Mouse (Mus musculus) midbrain, embryonic 13.5 days (tissue): ENCODE measurements at regions not wholly inside any gene's neighbourhood (a gene's known extent, or its start where the extent isn't known, plus 50 kb on each side); places are given as distances from the start of the nearest gene placed in this dataset.
"Not testable (repeated sequence)": the region's sequence is repeated elsewhere in the genome, so short reads cannot be mapped to it uniquely, and the experiment has no call there.

Source experiments
- ATAC-seq: fragments of 200-750 bp; cut with Nextera tagmentation; 2 replicates; pipeline ENCODE4 v1.8.0; 2017; ENCODE audit warnings: mild to moderate bottlenecking, moderate TSS enrichment, moderate library complexity
- H3K27ac ChIP-seq: fragments of 300-500 bp; sonication (generic); 2 replicates; pipeline ENCODE4 v1.5.1; 2015; ENCODE audit warnings: inconsistent platforms, mild to moderate bottlenecking, moderate library complexity
- H3K27me3 ChIP-seq: fragments of 300-500 bp; sonication (generic); 2 replicates; pipeline ENCODE4 v1.6.1; 2015; ENCODE audit warnings: mild to moderate bottlenecking, inconsistent platforms
- H3K36me3 ChIP-seq: fragments of 300-500 bp; sonication (generic); 2 replicates; pipeline ENCODE4 v1.6.1; 2015; ENCODE audit warnings: mild to moderate bottlenecking, inconsistent platforms
- H3K4me1 ChIP-seq: fragments of 300-500 bp; sonication (generic); replicated peaks from 2 replicates; pipeline ENCODE4 v1.6.1; 2015; ENCODE audit warnings: inconsistent platforms
- H3K4me2 ChIP-seq: fragments of 300-500 bp; sonication (generic); replicated peaks from 2 replicates; pipeline ENCODE4 v1.6.1; 2015; ENCODE audit warnings: moderate library complexity, mild to moderate bottlenecking, inconsistent platforms
- H3K4me3 ChIP-seq: fragments of 300-500 bp; sonication (generic); replicated peaks from 2 replicates; pipeline ENCODE4 v1.5.1; 2015; ENCODE audit warnings: mild to moderate bottlenecking, inconsistent platforms
- H3K9ac ChIP-seq: fragments of 300-500 bp; sonication (generic); replicated peaks from 2 replicates; pipeline ENCODE4 v1.6.1; 2015; ENCODE audit warnings: mild to moderate bottlenecking, inconsistent platforms
- H3K9me3 ChIP-seq: fragments of 300-500 bp; sonication (generic); 2 replicates; pipeline ENCODE4 v1.6.1; 2016; ENCODE audit warnings: mild to moderate bottlenecking, inconsistent platforms
- WGBS: fragments of 180-500 bp; shearing (Covaris S2); methylation state at CpG from one replicate; pipeline ENCODE4 v1.1.7; 2015; 5-methylcytosine and 5-hydroxymethylcytosine counted together

DNA sequence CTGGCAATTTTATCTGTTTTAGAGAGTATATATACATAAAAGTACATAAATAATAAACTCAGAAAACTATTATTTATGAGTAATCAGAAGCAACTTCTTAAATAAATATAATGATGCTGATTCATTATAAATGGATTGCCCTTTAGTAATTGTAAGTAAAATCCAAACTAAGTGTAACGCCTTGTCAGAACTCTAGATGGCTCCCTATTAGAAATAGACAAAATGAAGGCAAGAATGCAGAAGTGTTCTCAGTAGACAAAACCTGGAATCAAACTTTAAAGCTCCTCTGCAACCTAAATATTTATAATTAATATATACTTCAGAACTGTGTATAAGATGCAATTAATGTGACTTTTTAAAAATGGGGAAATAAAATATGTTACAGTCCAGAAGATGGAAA is 73.4 kb upstream of the Lipo1 start:
- H3K27ac ChIP-seq, result no peak overlapping the region
- no peak overlapping the region for H3K9ac ChIP-seq
- H3K9me3 ChIP-seq, result no peaks in the 10 kb centered on the region
- no peak for ATAC-seq
- 59% methylated on average over 1 of the region's 1 CpGs for WGBS
- H3K36me3 ChIP-seq, result no peaks in the 10 kb centered on the region
- no peaks in the 10 kb centered on the region for H3K4me1 ChIP-seq
- H3K27me3 ChIP-seq, result no peaks in the 10 kb centered on the region
- no peak overlapping the region for H3K4me2 ChIP-seq
- no peak overlapping the region for H3K4me3 ChIP-seq

DNA sequence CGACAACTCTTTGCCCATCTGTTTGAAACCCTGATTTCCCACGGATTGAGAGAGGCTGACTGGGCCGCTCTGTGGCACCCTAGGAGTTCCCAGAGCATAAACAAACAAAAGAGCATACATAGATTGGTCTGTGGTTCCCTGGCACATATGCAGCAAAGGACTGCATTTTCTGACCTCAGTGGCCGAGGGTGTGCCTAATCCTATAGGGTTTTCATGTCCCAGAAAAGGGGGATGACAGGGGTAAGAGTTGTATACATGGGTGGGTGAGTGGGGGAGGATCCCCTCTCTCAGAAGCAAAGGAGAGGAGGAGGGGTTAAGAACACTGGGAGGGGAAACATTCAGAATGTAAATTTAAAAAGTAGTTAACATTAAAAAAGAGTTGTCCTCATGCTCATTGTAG is 63.8 kb upstream of the Lipo1 start:
- no peak overlapping the region for H3K9ac ChIP-seq
- WGBS, result 49% methylated on average over 4 of the region's 4 CpGs
- no peaks in the 10 kb centered on the region for H3K9me3 ChIP-seq
- no peak overlapping the region for H3K4me3 ChIP-seq
- ATAC-seq, result peak; percentile 56; the same call in 1 of the 2 replicates
- H3K36me3 ChIP-seq, result no peaks in the 10 kb centered on the region
- H3K4me1 ChIP-seq, result no peaks in the 10 kb centered on the region
- H3K4me2 ChIP-seq, result no peak overlapping the region
- no peaks in the 10 kb centered on the region for H3K27me3 ChIP-seq
- H3K27ac ChIP-seq, result no peak overlapping the region

DNA sequence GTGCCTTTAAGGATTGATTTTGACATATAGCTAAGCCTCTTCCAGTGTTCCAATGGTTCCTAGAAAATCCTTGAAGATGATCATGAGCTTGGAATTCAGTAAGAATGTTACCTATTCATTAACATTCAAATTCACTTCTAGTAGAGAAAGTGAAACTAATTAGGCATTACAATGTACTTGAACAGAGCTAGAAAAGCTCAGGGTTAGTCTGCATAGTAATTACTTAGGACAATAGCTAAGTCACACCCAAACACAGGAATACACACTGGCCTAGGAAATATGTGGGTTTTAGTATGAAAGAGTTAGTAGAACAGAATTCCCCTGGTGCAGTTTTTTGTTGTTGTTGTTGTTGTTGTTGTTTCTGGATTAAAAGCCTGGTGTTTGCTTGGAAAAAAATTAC is 63.4 kb upstream of the Lipo1 start:
- H3K4me1 ChIP-seq, result no peaks in the 10 kb centered on the region
- no peak overlapping the region for H3K4me3 ChIP-seq
- no peak for ATAC-seq
- no peak overlapping the region for H3K4me2 ChIP-seq
- no peaks in the 10 kb centered on the region for H3K36me3 ChIP-seq
- H3K9ac ChIP-seq, result no peak overlapping the region
- H3K9me3 ChIP-seq, result no peaks in the 10 kb centered on the region
- H3K27me3 ChIP-seq, result no peaks in the 10 kb centered on the region
- H3K27ac ChIP-seq, result no peak overlapping the region

DNA sequence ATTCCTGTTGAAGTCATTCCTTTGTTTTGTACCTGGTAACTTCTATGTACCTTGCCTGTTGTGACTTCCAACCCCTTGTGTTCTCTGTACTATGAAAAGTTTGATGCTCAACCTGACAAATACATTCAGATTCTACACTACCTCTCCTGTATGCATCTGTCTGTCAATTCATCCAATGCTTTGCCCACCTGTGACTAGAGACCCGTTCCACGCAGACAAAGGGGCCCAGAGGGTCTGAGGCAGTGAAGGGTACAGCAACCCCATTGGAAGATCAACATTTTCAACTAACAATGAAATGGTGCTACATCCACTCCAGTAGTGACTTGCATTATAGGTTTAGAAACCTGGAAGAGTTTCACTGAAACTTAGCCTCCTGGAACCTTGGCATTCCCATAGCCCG is 62.9 kb upstream of the Lipo1 start:
- not testable (repeated sequence) for H3K4me3 ChIP-seq, H3K27ac ChIP-seq, H3K4me2 ChIP-seq, H3K4me1 ChIP-seq, H3K9ac ChIP-seq, H3K36me3 ChIP-seq, H3K27me3 ChIP-seq, H3K9me3 ChIP-seq, ATAC-seq
- WGBS, result 89% methylated on average over 3 of the region's 3 CpGs

DNA sequence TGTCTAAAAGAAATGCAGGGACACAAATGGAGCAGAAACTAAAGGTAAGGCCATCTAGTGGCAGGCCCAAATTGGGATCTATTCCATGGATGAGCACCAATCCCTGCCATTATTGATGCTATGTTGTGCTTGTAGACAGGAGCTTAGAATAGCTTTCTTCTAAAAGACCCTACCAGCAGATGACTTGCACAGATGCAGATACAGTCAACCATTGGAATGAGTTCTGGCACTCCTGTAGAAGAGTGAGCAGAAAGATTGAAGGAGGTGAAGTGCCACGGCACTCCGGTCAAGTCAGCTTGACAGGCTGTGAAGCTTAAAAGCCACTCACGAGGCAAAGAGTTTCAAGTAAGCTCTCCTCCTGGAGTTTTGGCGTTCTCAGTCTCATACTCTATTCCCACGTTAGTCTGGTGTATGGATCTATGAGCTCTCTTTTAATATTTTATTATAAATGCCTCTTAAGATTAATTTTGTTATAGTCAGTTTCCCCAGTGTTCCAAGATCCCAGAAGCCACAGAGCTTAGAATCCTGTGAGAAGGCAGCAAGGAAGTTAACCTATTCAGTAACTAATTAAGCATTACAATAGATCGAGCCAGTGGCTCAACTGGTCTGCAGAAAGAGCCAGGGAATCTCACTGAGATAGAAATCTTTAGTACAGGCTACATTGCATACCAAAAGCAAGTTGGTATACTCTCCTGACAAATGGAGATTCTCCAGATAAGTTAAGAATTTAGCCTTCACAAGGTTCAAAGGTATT is 62.2 kb upstream of the Lipo1 start:
- H3K27ac ChIP-seq, H3K36me3 ChIP-seq, H3K4me3 ChIP-seq, H3K4me2 ChIP-seq, H3K4me1 ChIP-seq, H3K9me3 ChIP-seq, H3K9ac ChIP-seq, H3K27me3 ChIP-seq, ATAC-seq: not testable (repeated sequence)
- 80% methylated on average over 6 of the region's 6 CpGs for WGBS
